Mouse (Mus musculus): ENCODE data around the gene Diablo. TPM values are rescaled to one million over a fixed set of nuclear protein-coding genes. Genes with fewer than 3 reads are reported as not detected.
"Not testable (repeated sequence)": the region's sequence is repeated elsewhere in the genome, so short reads cannot be mapped to it uniquely, and the experiment has no call there.

Diablo gene
- total RNA-seq (2021), result 10 to 100 TPM; 64.9 to 67.0 TPM
- long read RNA-seq, experiment 1, transcript Diablo-203 (6 exons, 1,576 nt), result major isoform, 250 of 269 reads
- long read RNA-seq, experiment 1, partial matches to known transcripts, result 2 of 269 reads
- long read RNA-seq, experiment 1, other reads (novel, unspliced or antisense), result 14 of 269 reads
- long read RNA-seq, experiment 2, transcript Diablo-203 (6 exons, 1,576 nt), result major isoform, 182 of 190 reads
- long read RNA-seq, experiment 2, partial matches to known transcripts, result 0 of 190 reads
- long read RNA-seq, experiment 2, other reads (novel, unspliced or antisense), result 4 of 190 reads

GRCm38 (mm10) chr5:123523692-123524392 lies at the start of gene Diablo:
Gene Diablo, minus strand, starts transcription at chr5:123524176.
- intact Hi-C loops (cut with DNase I), result no loop called here
- DNase-seq, result peak; percentile 98

GRCm38 (mm10) chr5:123573362-123573761 lies 49.4 kb upstream of the Diablo start:
- DNase-seq, result no peak
- intact Hi-C loops (cut with DNase I), result no loop called here

GRCm38 (mm10) chr5:123572357-123573186 lies 48.6 kb upstream of the Diablo start, which contains the start of gene Vps33a:
Gene Vps33a, minus strand, starts transcription at chr5:123573038.
- intact Hi-C loops (cut with DNase I), result no loop called here
- peak; percentile 97 to 99 for DNase-seq

DNA sequence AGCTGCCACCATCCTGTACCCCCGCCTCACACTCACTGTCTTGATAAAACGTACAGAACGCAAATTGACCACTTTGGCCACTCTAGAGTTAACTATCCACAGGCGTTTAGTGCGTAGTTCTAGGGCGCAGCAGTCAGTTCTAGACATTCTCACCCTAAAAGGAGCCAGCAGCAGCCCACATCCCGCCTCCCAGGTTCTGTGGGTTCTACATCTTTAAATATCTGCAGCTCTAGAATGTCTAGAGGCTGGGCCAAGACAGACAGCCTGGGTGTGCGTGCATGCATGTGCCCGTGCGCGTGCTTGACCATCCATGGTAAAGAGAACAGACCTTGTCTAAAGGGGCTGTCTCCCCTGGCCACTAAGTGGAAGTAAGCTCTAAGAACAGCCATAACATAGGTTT lies 37.2 kb upstream of the Diablo start:
- intact Hi-C loops (cut with DNase I), result no loop called here
- no peak for DNase-seq

- DNase-seq, result no peak
- intact Hi-C loops (cut with DNase I), result no loop called here
Observed at GRCm38 (mm10) chr5:123559588-123559987, 35.6 kb upstream of the Diablo start.

- intact Hi-C loops (cut with DNase I), result no loop called here
- peak; percentile 64 to 73 for DNase-seq
Observed at GRCm38 (mm10) chr5:123556451-123556850, 32.5 kb upstream of the Diablo start.

- intact Hi-C loops (cut with DNase I), result no loop called here
- no peak for DNase-seq
Observed at GRCm38 (mm10) chr5:123555693-123556092, 31.7 kb upstream of the Diablo start.

- no peak for DNase-seq
- intact Hi-C loops (cut with DNase I), result no loop called here
Observed at GRCm38 (mm10) chr5:123533801-123534200, 9.8 kb upstream of the Diablo start.

DNA sequence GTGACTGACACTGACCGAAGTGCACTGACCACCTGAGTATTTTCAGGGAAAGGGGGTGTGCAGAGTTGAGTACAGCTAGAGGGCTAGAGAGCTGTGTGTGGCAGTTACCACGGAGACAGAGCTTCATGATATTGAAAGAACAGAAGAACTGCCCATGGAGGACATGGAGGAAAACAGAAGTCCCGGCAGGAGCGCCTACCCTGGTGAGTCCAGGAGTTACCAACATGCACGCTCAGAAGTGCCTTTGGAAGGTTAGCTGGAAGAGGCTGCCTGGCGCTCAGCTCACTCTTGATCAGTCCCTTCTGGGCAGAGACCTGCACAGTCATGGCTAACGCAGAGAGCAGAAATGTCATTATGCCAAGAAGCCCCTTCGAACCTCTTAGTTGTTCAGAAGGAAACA lies 6.1 kb upstream of the Diablo start:
- no peak for DNase-seq
- intact Hi-C loops (cut with DNase I), result no loop called here

- intact Hi-C loops (cut with DNase I), result no loop called here
- DNase-seq, result no peak
Observed at GRCm38 (mm10) chr5:123528641-123529040, 4.7 kb upstream of the Diablo start.

DNA sequence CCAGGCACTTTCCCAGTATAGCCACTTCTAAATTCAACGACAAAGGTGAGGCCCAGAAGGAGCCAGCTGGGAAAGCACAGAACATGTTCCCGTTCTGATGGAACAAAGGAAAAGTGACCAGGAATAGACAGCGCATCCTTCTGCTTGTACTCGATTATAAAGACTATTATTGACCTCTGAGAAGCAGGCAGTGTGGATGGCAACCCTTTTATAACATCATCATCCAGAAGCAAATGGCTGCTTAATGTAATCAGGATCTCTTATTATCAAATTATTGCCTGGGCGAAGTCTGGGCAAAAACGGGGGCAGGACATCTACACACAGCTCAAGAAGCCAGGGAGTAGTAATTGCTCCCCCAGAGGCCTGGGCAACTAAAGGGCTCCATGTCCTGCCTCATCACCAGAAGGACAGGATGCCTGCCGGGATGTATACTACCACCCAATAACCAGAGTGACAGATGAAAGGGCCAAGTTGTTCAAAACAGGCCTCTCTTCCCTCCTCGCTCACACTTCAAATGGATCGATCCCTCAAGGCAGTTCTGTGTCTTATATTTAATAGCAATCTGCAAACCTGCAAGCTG lies 2.0 kb upstream of the Diablo start:
- intact Hi-C loops (cut with DNase I), result no loop called here
- DNase-seq, result no peak

GRCm38 (mm10) chr5:123525281-123525680 lies 1.3 kb upstream of the Diablo start, which contains the start of gene Gm49027:
Gene Gm49027, minus strand, starts transcription at chr5:123525488.
- intact Hi-C loops (cut with DNase I), result no loop called here
- DNase-seq, result no peak

- DNase-seq, result no peak
- intact Hi-C loops (cut with DNase I), result no loop called here
Observed at GRCm38 (mm10) chr5:123524393-123524750, 396 bp upstream of the Diablo start.

DNA sequence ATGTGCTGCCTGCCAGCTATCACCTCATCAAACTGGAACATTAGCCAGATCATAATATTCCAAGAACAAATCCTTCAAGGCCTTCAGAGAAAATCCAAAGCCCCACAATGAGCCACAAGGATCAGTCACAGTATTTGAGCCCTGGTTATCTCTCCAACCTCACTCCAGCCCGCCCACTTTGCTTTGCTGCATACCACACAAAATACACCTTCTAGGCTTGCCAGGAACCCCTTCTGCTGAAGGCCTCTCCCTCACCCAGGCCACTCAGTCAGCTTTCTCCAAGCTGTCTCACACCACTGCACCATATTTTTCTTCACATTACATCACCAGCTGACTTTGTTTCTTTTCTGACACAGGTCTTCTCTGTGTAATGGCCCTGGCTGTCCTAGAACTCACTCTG lies 1.8 kb downstream of the Diablo start:
- intact Hi-C loops (cut with DNase I), result no loop called here
- no peak for DNase-seq

- DNase-seq, result no peak
- intact Hi-C loops (cut with DNase I), result no loop called here
Observed at GRCm38 (mm10) chr5:123521621-123522020, 2.4 kb downstream of the Diablo start.

GRCm38 (mm10) chr5:123520666-123521065 lies 3.3 kb downstream of the Diablo start:
- intact Hi-C loops (cut with DNase I), result no loop called here

DNA sequence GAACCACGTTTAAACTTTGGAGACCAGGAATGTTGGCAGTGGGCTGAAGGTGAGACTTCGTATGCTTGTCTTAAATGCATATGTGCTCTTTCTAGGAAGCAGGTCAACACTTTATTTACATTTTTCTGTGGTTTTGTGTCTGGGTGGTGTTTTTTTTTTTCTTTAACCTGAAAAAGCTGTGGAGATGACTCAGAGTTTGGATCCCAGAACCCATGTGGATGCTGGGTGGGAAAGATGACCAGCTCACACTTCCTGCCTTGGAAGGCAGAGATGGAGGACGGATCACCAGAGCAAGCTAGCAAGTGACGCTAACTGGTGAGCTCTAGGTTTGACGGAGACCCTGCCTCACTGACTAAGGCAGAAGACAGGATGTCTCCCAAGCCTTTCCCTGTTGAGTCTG lies 9.1 kb downstream of the Diablo start:
- no peak for DNase-seq
- intact Hi-C loops (cut with DNase I), result no loop called here

More at GRCm38 (mm10) chr5:123520666-123521065, 3.3 kb downstream of the Diablo start:
- no peak for DNase-seq

- DNase-seq, result no peak
- intact Hi-C loops (cut with DNase I), result no loop called here
Observed at GRCm38 (mm10) chr5:123512102-123512501, 11.9 kb downstream of the Diablo start.

GRCm38 (mm10) chr5:123511426-123511825 lies 12.6 kb downstream of the Diablo start:
- DNase-seq; intact Hi-C loops (cut with DNase I): not testable (repeated sequence)

DNA sequence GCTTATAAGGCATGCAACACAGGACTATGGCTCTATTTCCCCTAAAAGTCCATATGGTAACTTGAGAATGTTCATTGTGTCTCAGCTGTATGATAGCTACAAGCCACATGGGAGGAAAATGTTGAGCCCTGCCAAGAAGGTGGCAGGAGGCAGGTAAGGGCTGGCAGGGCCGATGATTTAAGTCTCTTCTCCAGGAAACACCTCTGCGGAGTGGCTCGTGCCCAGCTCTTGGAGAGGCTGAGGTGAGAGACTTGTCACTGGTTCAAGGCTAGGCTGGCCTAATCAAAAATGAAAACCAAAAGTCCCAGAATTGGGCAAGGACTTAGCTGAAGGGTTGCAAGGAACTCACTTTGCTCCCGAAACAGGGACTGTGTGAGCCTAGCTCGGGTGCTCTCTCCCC lies 13.8 kb downstream of the Diablo start, which contains the start of gene B3gnt4:
Gene B3gnt4 (plus strand): TSS at position 301 of the 400 bp plus-strand sequence.
- no peak for DNase-seq
- intact Hi-C loops (cut with DNase I), result no loop called here

- DNase-seq, result no peak
- intact Hi-C loops (cut with DNase I), result loop anchor here (10.0 kb wide), 1 partner anchor 234 kb away; no protein-coding TSS in a partner anchor
Observed at GRCm38 (mm10) chr5:123508921-123509320, 15.1 kb downstream of the Diablo start.

Measured in heart, postnatal 14 days (tissue).